Mouse (Mus musculus) kidney, adult 2 months (tissue): ENCODE measurements around the gene Olfml2a.

Experiments used
- CTCF ChIP-seq: fragments of 200-500 bp; conservative IDR thresholded peaks from 2 replicates; pipeline ENCODE4 v1.5.1; 2011; ENCODE audit warnings: low read depth, mild to moderate bottlenecking, control low read depth, low read length, moderate library complexity, mixed read lengths; ENCODE audit not compliant: insufficient read depth, insufficient read length
- POLR2A ChIP-seq: fragments of 200-500 bp; IDR thresholded peaks from one replicate; pipeline ENCODE4 v1.6.1; 2011; ENCODE audit warnings: low read depth, low read length, control low read depth

DNA sequence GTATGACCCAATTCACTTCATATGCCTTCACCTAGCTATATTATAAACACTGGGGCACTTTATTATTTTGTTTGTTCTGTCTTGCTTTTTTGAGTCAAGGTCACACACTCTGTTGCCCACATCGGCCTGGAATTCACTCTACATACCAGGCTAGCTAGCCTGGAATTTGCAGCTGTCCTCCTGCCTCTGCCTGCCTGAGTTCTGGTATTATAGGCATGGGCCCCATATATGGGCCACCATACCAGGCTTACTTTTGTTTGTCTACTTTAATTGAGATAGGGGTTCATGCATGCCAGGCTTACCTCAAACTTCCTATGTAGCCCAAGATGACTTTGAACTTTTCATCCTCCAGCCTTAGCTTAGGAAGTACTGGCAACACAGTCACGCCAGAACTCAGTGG, 10.1 kb downstream of the Olfml2a start:
- TF ChIP-seq POLR2A = no peak
- no peak for TF ChIP-seq CTCF
